Mouse (Mus musculus) Patski (cell line): Measurements from ENCODE around the gene Spata31d1b. TPM values are rescaled to one million over a fixed set of nuclear protein-coding genes. Genes with fewer than 3 reads are reported as not detected.

ENCODE experiments used
- ATAC-seq: fragments of 100-300 bp; one replicate; pipeline ENCODE4 v1.8.0; 2021
- CTCF ChIA-PET: fragments of 350-600 bp; sonication (Branson Sonifier 250); formaldehyde crosslinking; loops from one replicate; lab custom pipeline; 2022; ENCODE audit warnings: inconsistent platforms; lab: Charles Lee
- POLR2A ChIA-PET: fragments of 350-600 bp; sonication (Branson Sonifier 250); formaldehyde crosslinking; loops from one replicate; lab custom pipeline; 2022; ENCODE audit warnings: antibody characterized with exemption, inconsistent platforms; lab: Charles Lee
- DNase-seq: peaks from one replicate; pipeline ENCODE4 v3.0.0-alpha.2; 2011; ENCODE audit warnings: low read depth, low spot score
- H3K27me3 ChIP-seq: fragments of 371-371 bp; one replicate; pipeline ENCODE4 v1.5.1; 2021
- CTCF ChIP-seq: fragments of 100-300 bp; IDR thresholded peaks from one replicate; pipeline ENCODE4 v1.5.1; 2021
- in situ Hi-C: fragments of 300-500 bp; cut with MboI; formaldehyde crosslinking; loops from 3 replicates; pipeline ENCODE4 v1.11.1; 2018; ENCODE audit warnings: low pct_unique_long_range_greater_than_20kb, mixed read lengths
- polyA plus RNA-seq: library from polyadenylated mRNA; unstranded; gene quantifications from one replicate; pipeline ENCODE4 v1.2.3, GENCODE M21; 2021

Spata31d1b gene
- polyA plus RNA-seq, 1 experiment from 2014 or later: not detected

GRCm38 (mm10) chr13:59675151-59676011 lies 36.7 kb upstream of the Spata31d1b start, which contains the start of gene Golm1:
Gene Golm1 (minus strand): TSS chr13:59675811.
- DNase-seq (peak; percentile 20), ATAC-seq (peak; percentile 73)
- ChIA-PET POLR2A (interaction anchor here (0.7 to 2.2 kb wide), 4 partner anchors 9 to 127 kb away, joined by 3 to 7 read pairs (median 3); no protein-coding TSS in a partner anchor), CTCF (interaction anchor here (1.7 to 2.3 kb wide), 2 partner anchors 12 to 53 kb away, joined by 4 to 6 read pairs; no protein-coding TSS in a partner anchor)
- no peaks in the 10 kb centered on the region for H3K27me3 ChIP-seq
- no peak for TF ChIP-seq CTCF
- in situ Hi-C loops: no loop called here

DNA sequence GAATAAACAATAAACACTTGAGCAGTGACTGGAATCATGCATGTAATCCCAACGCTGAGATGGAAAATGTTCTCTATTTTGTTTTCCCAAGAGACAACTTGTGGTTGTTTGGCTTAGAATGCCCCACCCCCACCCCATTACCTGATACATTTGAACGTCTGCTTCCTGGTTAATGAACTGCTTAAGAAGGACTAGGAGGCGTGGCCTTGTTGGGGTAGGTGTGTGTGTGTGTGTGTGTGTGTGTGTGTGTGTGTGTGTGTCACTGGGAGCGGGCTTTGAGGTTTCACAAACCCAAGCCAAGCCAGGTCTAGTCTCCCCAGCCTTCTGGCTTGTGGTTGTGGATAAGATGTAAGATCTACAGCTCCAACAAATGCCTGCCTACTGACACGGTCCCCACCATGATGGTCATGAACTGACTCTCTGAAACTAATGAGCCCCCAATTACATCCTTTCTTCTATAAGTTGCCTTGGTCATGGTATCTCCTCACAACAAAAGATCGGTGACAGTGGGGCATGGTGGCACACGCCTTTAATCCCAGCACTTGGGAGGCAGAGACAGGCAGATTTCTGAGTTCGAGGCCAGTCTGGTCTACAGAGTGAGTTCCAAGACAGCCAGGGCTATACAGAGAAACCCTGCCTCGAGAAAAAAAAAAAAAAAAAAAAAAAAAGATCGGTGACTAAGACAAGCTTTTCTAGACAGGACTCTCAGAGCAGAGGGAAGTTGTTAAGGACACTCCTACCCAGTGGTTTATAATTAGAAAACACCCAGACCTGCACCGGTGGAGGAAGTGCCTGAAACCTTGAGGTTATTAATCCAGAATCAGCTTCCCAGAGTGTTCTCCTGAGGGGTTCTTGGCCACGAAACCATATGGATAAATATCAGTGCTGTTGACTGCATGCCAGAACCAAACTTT lies 35.5 kb upstream of the Spata31d1b start:
- no peak for ATAC-seq
- CTCF ChIA-PET: interaction anchor here (1.7 to 2.3 kb wide), 2 partner anchors 13 to 52 kb away, joined by 4 to 6 read pairs; no protein-coding TSS in a partner anchor
- H3K27me3 ChIP-seq: no peaks in the 10 kb centered on the region
- in situ Hi-C loops: no loop called here
- no peak for DNase-seq
- TF ChIP-seq CTCF: no peak
- POLR2A ChIA-PET: interaction anchor here (0.6 to 2.2 kb wide), 3 partner anchors 13 to 150 kb away, joined by 3 to 7 read pairs (median 4); no protein-coding TSS in a partner anchor

DNA sequence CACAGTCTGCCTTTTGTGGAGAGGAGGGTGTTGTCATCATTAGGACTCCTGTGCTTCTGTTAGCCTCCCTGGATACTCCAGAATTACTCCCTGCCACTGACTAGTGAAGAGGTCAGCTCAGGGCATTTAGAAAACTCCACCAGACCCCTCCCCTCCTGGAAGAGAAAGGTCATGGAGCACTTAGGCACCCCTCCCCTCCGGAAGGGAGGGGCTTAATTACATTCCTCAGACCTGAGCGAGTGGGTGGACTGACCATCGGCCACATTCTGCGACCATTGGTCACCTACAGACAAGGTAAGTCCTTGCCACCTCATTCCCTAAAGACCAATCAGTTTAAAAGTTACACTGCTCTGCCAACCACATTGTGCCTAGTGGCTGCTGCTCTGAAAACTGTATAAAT lies 32.8 kb upstream of the Spata31d1b start:
- in situ Hi-C loops: no loop called here
- H3K27me3 ChIP-seq: no peaks in the 10 kb centered on the region
- DNase-seq: no peak
- ChIA-PET CTCF (interaction anchor here (2.0 kb wide), 1 partner anchor 9 kb away, joined by 8 read pairs; no protein-coding TSS in a partner anchor), POLR2A (interaction anchor here (0.6 kb wide), 1 partner anchor 28 kb away, joined by 4 read pairs; no protein-coding TSS in a partner anchor)
- ATAC-seq: no peak
- TF ChIP-seq CTCF: no peak

DNA sequence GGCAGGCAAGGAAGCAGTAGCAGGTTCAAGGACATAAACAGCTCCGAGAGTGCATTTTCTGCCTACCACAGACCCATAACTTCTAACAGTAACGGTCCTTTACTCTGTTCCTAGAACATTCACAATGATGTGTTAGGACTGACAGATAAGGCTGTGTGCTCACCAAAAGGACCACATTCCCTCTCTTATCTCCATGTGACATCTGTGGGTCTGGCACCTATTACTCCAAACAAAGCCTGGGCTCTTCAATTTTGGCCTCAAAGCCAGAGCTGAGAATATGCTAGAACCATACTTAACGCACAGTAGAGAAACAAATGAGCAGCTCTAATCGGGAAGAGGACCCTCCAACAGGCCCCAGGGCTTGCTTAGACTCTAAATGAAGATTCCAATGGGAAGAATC lies 32.2 kb upstream of the Spata31d1b start:
- ATAC-seq: no peak
- CTCF ChIA-PET: interaction anchor here (1.1 to 2.0 kb wide), 3 partner anchors 8 to 47 kb away, joined by 3 to 8 read pairs (median 3); no protein-coding TSS in a partner anchor
- in situ Hi-C loops: no loop called here
- DNase-seq: no peak
- H3K27me3 ChIP-seq: no peaks in the 10 kb centered on the region
- POLR2A ChIA-PET: interaction anchor here (1.1 kb wide), 1 partner anchor 94 kb away, joined by 4 read pairs; no protein-coding TSS in a partner anchor
- TF ChIP-seq CTCF: no peak

- POLR2A ChIA-PET: no interaction called here
- TF ChIP-seq CTCF: no peak
- in situ Hi-C loops: no loop called here
- ATAC-seq (no peak), DNase-seq (no peak)
- no peaks in the 10 kb centered on the region for H3K27me3 ChIP-seq
- CTCF ChIA-PET: interaction anchor here (1.4 kb wide), 1 partner anchor 11 kb away, joined by 3 read pairs; the partner anchor contains the start of gene 4921517D22Rik
Observed at GRCm38 (mm10) chr13:59682629-59683028, 29.5 kb upstream of the Spata31d1b start.

DNA sequence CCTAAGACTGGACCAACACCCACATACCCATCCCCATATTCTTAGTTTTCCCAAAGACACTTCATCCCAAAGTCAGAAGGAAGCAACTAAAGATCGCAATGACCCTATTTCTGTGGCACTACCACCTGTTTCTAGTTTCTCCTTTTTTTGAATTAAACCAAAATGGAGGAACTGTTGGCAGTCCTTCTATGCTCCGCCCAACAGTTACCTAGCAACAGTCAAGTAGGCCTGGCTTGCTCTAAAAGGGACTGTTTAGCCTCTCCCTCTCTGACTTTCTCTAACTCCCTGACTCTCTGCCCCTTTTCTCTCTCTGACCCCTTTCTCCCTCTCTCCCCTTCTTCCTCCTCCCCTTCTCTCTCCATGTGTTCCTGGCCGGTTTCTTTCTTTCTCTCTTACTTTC lies 26.8 kb upstream of the Spata31d1b start:
- no peak for TF ChIP-seq CTCF
- no peaks in the 10 kb centered on the region for H3K27me3 ChIP-seq
- DNase-seq (no peak), ATAC-seq (no peak)
- POLR2A ChIA-PET: no interaction called here
- CTCF ChIA-PET: no interaction called here
- in situ Hi-C loops: no loop called here

- POLR2A ChIA-PET: no interaction called here
- ATAC-seq: no peak
- in situ Hi-C loops: no loop called here
- no peak for DNase-seq
- no peaks in the 10 kb centered on the region for H3K27me3 ChIP-seq
- TF ChIP-seq CTCF: peak; percentile 42
- CTCF ChIA-PET: interaction anchor here (0.9 to 2.0 kb wide), 3 partner anchors 9 to 13 kb away, joined by 3 to 8 read pairs (median 3); no protein-coding TSS in a partner anchor
Observed at GRCm38 (mm10) chr13:59688338-59688770, 23.7 kb upstream of the Spata31d1b start.

GRCm38 (mm10) chr13:59689313-59689712 lies 22.8 kb upstream of the Spata31d1b start:
- POLR2A ChIA-PET: no interaction called here
- TF ChIP-seq CTCF: no peak
- CTCF ChIA-PET: interaction anchor here (1.2 to 1.7 kb wide), 2 partner anchors 10 to 12 kb away, joined by 3 read pairs; no protein-coding TSS in a partner anchor

GRCm38 (mm10) chr13:59689843-59690242 lies 22.2 kb upstream of the Spata31d1b start:
- no peaks in the 10 kb centered on the region for H3K27me3 ChIP-seq
- ATAC-seq: no peak
- ChIA-PET CTCF (interaction anchor here (1.2 to 1.4 kb wide), 2 partner anchors 9 kb away, joined by 3 read pairs; no protein-coding TSS in a partner anchor), POLR2A (no interaction called here)
- TF ChIP-seq CTCF: no peak
- in situ Hi-C loops: no loop called here
- DNase-seq: no peak

More at GRCm38 (mm10) chr13:59689313-59689712, 22.8 kb upstream of the Spata31d1b start:
- in situ Hi-C loops: no loop called here
- no peaks in the 10 kb centered on the region for H3K27me3 ChIP-seq
- ATAC-seq: no peak
- DNase-seq: no peak
